Mouse (Mus musculus) heart, embryonic 15.5 days (tissue): ENCODE results near the gene Slc6a16. TPM values are rescaled to one million over a fixed set of nuclear protein-coding genes. Genes with fewer than 3 reads are reported as not detected.

Experiments
- ATAC-seq: fragments of 200-750 bp; cut with Nextera tagmentation; replicated peaks from 2 replicates; pipeline ENCODE4 v1.8.0; 2017; ENCODE audit warnings: low read depth, moderate TSS enrichment; ENCODE audit not compliant: insufficient number of reproducible peaks, insufficient read depth, low FRiP score
- H3K27ac ChIP-seq: fragments of 300-500 bp; sonication (generic); 2 replicates; pipeline ENCODE4 v1.5.1; 2015; ENCODE audit warnings: mild to moderate bottlenecking, inconsistent platforms
- H3K27me3 ChIP-seq: fragments of 300-500 bp; sonication (generic); 2 replicates; pipeline ENCODE4 v1.6.1; 2015; ENCODE audit warnings: inconsistent platforms
- H3K36me3 ChIP-seq: fragments of 300-500 bp; sonication (generic); 2 replicates; pipeline ENCODE4 v1.6.1; 2015; ENCODE audit warnings: mild to moderate bottlenecking, inconsistent platforms
- H3K4me1 ChIP-seq: fragments of 300-500 bp; sonication (generic); replicated peaks from 2 replicates; pipeline ENCODE4 v1.6.1; 2015; ENCODE audit warnings: inconsistent platforms
- H3K4me2 ChIP-seq: fragments of 300-500 bp; sonication (generic); 2 replicates; pipeline ENCODE4 v1.6.1; 2015; ENCODE audit warnings: inconsistent platforms, mild to moderate bottlenecking, moderate library complexity
- H3K4me3 ChIP-seq: fragments of 300-500 bp; sonication (generic); 2 replicates; pipeline ENCODE4 v1.5.1; 2015; ENCODE audit warnings: mild to moderate bottlenecking, inconsistent platforms
- H3K9ac ChIP-seq: fragments of 300-500 bp; sonication (generic); 2 replicates; pipeline ENCODE4 v1.6.1; 2015; ENCODE audit warnings: mild to moderate bottlenecking, inconsistent platforms
- H3K9me3 ChIP-seq: fragments of 300-500 bp; sonication (generic); replicated peaks from 2 replicates; pipeline ENCODE4 v1.6.1; 2016; ENCODE audit warnings: inconsistent platforms
- WGBS: fragments of 180-500 bp; shearing (Covaris S2); methylation state at CpG from one replicate; pipeline ENCODE4 v1.1.7; 2015; ENCODE audit warnings: mixed read lengths; 5-methylcytosine and 5-hydroxymethylcytosine counted together
- polyA plus RNA-seq: library from polyadenylated mRNA; unstranded; fragments of >200 nt; fragmentation: Nextera tagmentation; extraction: Ambion mirVana; gene quantifications from 2 replicates; pipeline ENCODE4 v1.2.1, GENCODE M21; 2015

Slc6a16 gene
- polyA plus RNA-seq, result 0.11 and 0.18 TPM in 2 replicates

GRCm38 (mm10) chr7:45240633-45241388, at the start of gene Slc6a16:
TSS of gene Slc6a16 (plus strand) at chr7:45241085.
- ATAC-seq, result 0 out of 2 replicates have a peak, but pooled peaks have one; percentile 28
- peak within 1 kb of the TSS; percentile 26 for H3K4me3 ChIP-seq
- no peaks in the 10 kb centered on the region for H3K9me3 ChIP-seq
- H3K27me3 ChIP-seq, result peaks cover 2% of the 10 kb centered on the region; the same call in 1 of the 2 replicates
- peak within 1 kb of the TSS; percentile 32; the same call in 1 of the 2 replicates for H3K9ac ChIP-seq
- H3K27ac ChIP-seq, result no peak within 1 kb of the TSS
- peaks cover 15% of the 10 kb centered on the region for H3K4me1 ChIP-seq
- 20% methylated on average over 53 of the region's 53 CpGs for WGBS
- no peaks in the 10 kb centered on the region for H3K36me3 ChIP-seq
- peak within 1 kb of the TSS; percentile 55 for H3K4me2 ChIP-seq

- Histone ChIP-seq H3K4me3 (no peak overlapping the region), H3K27ac (no peak overlapping the region), H3K4me1 (peaks cover 18% of the 10 kb centered on the region), H3K36me3 (no peaks in the 10 kb centered on the region), H3K9ac (no peak overlapping the region), H3K4me2 (no peak overlapping the region), H3K27me3 (peaks cover 72% of the 10 kb centered on the region), H3K9me3 (no peaks in the 10 kb centered on the region)
- no peak for ATAC-seq
- 50% methylated on average over 2 of the region's 2 CpGs for WGBS
Observed at GRCm38 (mm10) chr7:45191161-45191560, 49.7 kb upstream of the Slc6a16 start.

- Histone ChIP-seq H3K27ac (no peak overlapping the region), H3K4me2 (no peak overlapping the region), H3K36me3 (no peaks in the 10 kb centered on the region), H3K4me1 (peaks cover 18% of the 10 kb centered on the region), H3K9me3 (no peaks in the 10 kb centered on the region), H3K9ac (no peak overlapping the region), H3K4me3 (no peak overlapping the region), H3K27me3 (peaks cover 72% of the 10 kb centered on the region)
- 15% methylated on average over 8 of the region's 8 CpGs for WGBS
- ATAC-seq, result no peak
Observed at GRCm38 (mm10) chr7:45191803-45192363, 49.0 kb upstream of the Slc6a16 start.

- 84% methylated on average over 7 of the region's 7 CpGs for WGBS
- no peak overlapping the region for H3K9ac ChIP-seq
- H3K27me3 ChIP-seq, result peaks cover 72% of the 10 kb centered on the region
- peaks cover 18% of the 10 kb centered on the region for H3K4me1 ChIP-seq
- H3K27ac ChIP-seq, result no peak overlapping the region
- no peaks in the 10 kb centered on the region for H3K36me3 ChIP-seq
- no peak overlapping the region for H3K4me3 ChIP-seq
- H3K9me3 ChIP-seq, result no peaks in the 10 kb centered on the region
- ATAC-seq, result no peak
- no peak overlapping the region for H3K4me2 ChIP-seq
Observed at GRCm38 (mm10) chr7:45192585-45193310, 48.1 kb upstream of the Slc6a16 start.

- Histone ChIP-seq H3K9me3 (no peaks in the 10 kb centered on the region), H3K4me1 (peaks cover 20% of the 10 kb centered on the region), H3K4me2 (no peak overlapping the region), H3K27ac (no peak overlapping the region), H3K4me3 (no peak overlapping the region), H3K36me3 (no peaks in the 10 kb centered on the region), H3K27me3 (peaks cover 66% of the 10 kb centered on the region), H3K9ac (no peak overlapping the region)
- no peak for ATAC-seq
- 62% methylated on average over 5 of the region's 5 CpGs for WGBS
Observed at GRCm38 (mm10) chr7:45193406-45193805, 47.5 kb upstream of the Slc6a16 start.

GRCm38 (mm10) chr7:45193871-45194785, 46.8 kb upstream of the Slc6a16 start:
- H3K9ac ChIP-seq, result no peak overlapping the region
- peaks cover 20% of the 10 kb centered on the region for H3K4me1 ChIP-seq
- no peak overlapping the region for H3K27ac ChIP-seq
- peaks cover 61% of the 10 kb centered on the region for H3K27me3 ChIP-seq
- WGBS, result 68% methylated on average over 17 of the region's 17 CpGs
- no peak overlapping the region for H3K4me3 ChIP-seq
- ATAC-seq, result no peak
- no peaks in the 10 kb centered on the region for H3K36me3 ChIP-seq
- H3K4me2 ChIP-seq, result no peak overlapping the region
- H3K9me3 ChIP-seq, result no peaks in the 10 kb centered on the region

- H3K4me1 ChIP-seq, result peaks cover 20% of the 10 kb centered on the region
- H3K27me3 ChIP-seq, result peaks cover 47% of the 10 kb centered on the region
- 50% methylated on average over 13 of the region's 13 CpGs for WGBS
Observed at GRCm38 (mm10) chr7:45195341-45196175, 45.3 kb upstream of the Slc6a16 start.

GRCm38 (mm10) chr7:45196176-45196535, 44.7 kb upstream of the Slc6a16 start:
- Histone ChIP-seq H3K9ac (no peak overlapping the region), H3K4me3 (no peak overlapping the region), H3K27me3 (peaks cover 42% of the 10 kb centered on the region), H3K9me3 (no peaks in the 10 kb centered on the region), H3K4me2 (no peak overlapping the region), H3K27ac (no peak overlapping the region), H3K4me1 (peaks cover 20% of the 10 kb centered on the region), H3K36me3 (no peaks in the 10 kb centered on the region)
- WGBS, result 80% methylated on average over 4 of the region's 4 CpGs
- no peak for ATAC-seq

More at GRCm38 (mm10) chr7:45195341-45196175, 45.3 kb upstream of the Slc6a16 start:
- Histone ChIP-seq H3K27ac (no peak overlapping the region), H3K36me3 (no peaks in the 10 kb centered on the region), H3K9me3 (no peaks in the 10 kb centered on the region), H3K9ac (no peak overlapping the region), H3K4me2 (no peak overlapping the region), H3K4me3 (no peak overlapping the region)
- no peak for ATAC-seq

- H3K36me3 ChIP-seq, result no peaks in the 10 kb centered on the region
- no peaks in the 10 kb centered on the region for H3K9me3 ChIP-seq
- no peak overlapping the region for H3K4me3 ChIP-seq
- no peak overlapping the region for H3K4me2 ChIP-seq
- H3K4me1 ChIP-seq, result peaks cover 14% of the 10 kb centered on the region
- ATAC-seq, result no peak
- 65% methylated on average over 5 of the region's 5 CpGs for WGBS
- H3K27ac ChIP-seq, result no peak overlapping the region
- H3K9ac ChIP-seq, result no peak overlapping the region
- peaks cover 36% of the 10 kb centered on the region for H3K27me3 ChIP-seq
Observed at GRCm38 (mm10) chr7:45196994-45197393, 43.9 kb upstream of the Slc6a16 start.

GRCm38 (mm10) chr7:45198435-45198834, 42.5 kb upstream of the Slc6a16 start:
- Histone ChIP-seq H3K36me3 (no peaks in the 10 kb centered on the region), H3K27ac (no peak overlapping the region), H3K9me3 (no peaks in the 10 kb centered on the region), H3K27me3 (peaks cover 32% of the 10 kb centered on the region), H3K4me2 (no peak overlapping the region), H3K4me1 (peaks cover 11% of the 10 kb centered on the region), H3K9ac (no peak overlapping the region), H3K4me3 (no peak overlapping the region)
- ATAC-seq, result 0 out of 2 replicates have a peak, but pooled peaks have one; percentile 48
- 10% methylated on average over 5 of the region's 5 CpGs for WGBS
